Mouse (Mus musculus) liver, embryonic 16.5 days (tissue): ENCODE measurements at regions not wholly inside any gene's neighbourhood (a gene's known extent, or its start where the extent isn't known, plus 50 kb on each side); places are given as distances from the start of the nearest gene placed in this dataset.

Experiments used
- ATAC-seq: fragments of 200-750 bp; cut with Nextera tagmentation; 2 replicates; pipeline ENCODE4 v1.8.0; 2017; ENCODE audit warnings: low read depth, mild to moderate bottlenecking, moderate number of reproducible peaks, moderate library complexity
- H3K27ac ChIP-seq: fragments of 300-500 bp; sonication (generic); 2 replicates; pipeline ENCODE4 v1.5.1; 2014; ENCODE audit warnings: mild to moderate bottlenecking, low read length
- H3K27me3 ChIP-seq: fragments of 300-500 bp; sonication (generic); 2 replicates; pipeline ENCODE4 v1.6.1; 2014; ENCODE audit warnings: low read depth, low read length, mixed read lengths; ENCODE audit not compliant: control insufficient read depth, insufficient read depth
- H3K36me3 ChIP-seq: fragments of 300-500 bp; sonication (generic); 2 replicates; pipeline ENCODE4 v1.6.1; 2014; ENCODE audit warnings: mild to moderate bottlenecking; ENCODE audit not compliant: control insufficient read depth, insufficient read depth
- H3K4me1 ChIP-seq: fragments of 300-500 bp; sonication (generic); 2 replicates; pipeline ENCODE4 v1.6.1; 2014; ENCODE audit warnings: low read depth, low read length, mixed read lengths; ENCODE audit not compliant: control insufficient read depth
- H3K4me2 ChIP-seq: fragments of 300-500 bp; sonication (generic); 2 replicates; pipeline ENCODE4 v1.6.1; 2014; ENCODE audit warnings: low read depth, low read length, mixed read lengths
- H3K4me3 ChIP-seq: fragments of 300-500 bp; sonication (generic); 2 replicates; pipeline ENCODE4 v1.5.1; 2014; ENCODE audit warnings: low read depth, mild to moderate bottlenecking, low read length
- H3K9ac ChIP-seq: fragments of 300-500 bp; sonication (generic); 2 replicates; pipeline ENCODE4 v1.6.1; 2014; ENCODE audit warnings: low read depth, low read length
- H3K9me3 ChIP-seq: fragments of 300-500 bp; sonication (generic); replicated peaks from 2 replicates; pipeline ENCODE4 v1.6.1; 2016; ENCODE audit warnings: low read length; ENCODE audit not compliant: control insufficient read depth
- WGBS: fragments of 180-500 bp; shearing (Covaris S2); extraction: QIAGEN DNeasy Blood & Tissue Kit; methylation state at CpG from one replicate; pipeline ENCODE4 v1.1.7; 2014; ENCODE audit not compliant: insufficient replicate concordance; 5-methylcytosine and 5-hydroxymethylcytosine counted together

DNA sequence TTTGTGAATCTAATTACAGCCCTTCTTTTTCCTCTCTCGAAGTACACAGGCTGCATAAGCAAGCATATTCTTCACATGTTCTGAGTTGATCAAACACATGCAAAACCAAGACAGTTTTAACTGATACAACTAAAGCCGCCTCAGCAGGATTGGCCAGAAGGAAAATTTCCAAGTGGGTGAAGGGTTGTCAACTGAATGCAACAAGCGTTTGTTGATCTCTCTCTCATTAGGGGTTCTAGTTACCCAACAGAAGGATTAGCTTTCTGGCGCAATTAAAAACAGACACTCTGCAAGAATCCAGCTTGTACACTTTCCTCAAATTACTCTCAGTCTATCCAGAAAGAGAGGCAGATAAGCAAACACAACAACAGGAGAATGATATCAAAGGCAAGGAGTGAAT, 367.5 kb upstream of the Cited2 start:
- Histone ChIP-seq H3K9ac (no peak overlapping the region), H3K4me2 (no peak overlapping the region), H3K27ac (no peak overlapping the region), H3K27me3 (no peaks in the 10 kb centered on the region), H3K4me3 (no peak overlapping the region), H3K36me3 (no peaks in the 10 kb centered on the region), H3K9me3 (no peaks in the 10 kb centered on the region), H3K4me1 (no peaks in the 10 kb centered on the region)
- 48% methylated on average over 4 of the region's 4 CpGs for WGBS
- ATAC-seq: no peak

GRCm38 (mm10) chr10:17356041-17356440, 367.0 kb upstream of the Cited2 start:
- Histone ChIP-seq H3K9me3 (no peaks in the 10 kb centered on the region), H3K9ac (no peak overlapping the region), H3K36me3 (no peaks in the 10 kb centered on the region), H3K4me1 (no peaks in the 10 kb centered on the region), H3K27ac (no peak overlapping the region), H3K4me2 (no peak overlapping the region), H3K27me3 (no peaks in the 10 kb centered on the region), H3K4me3 (no peak overlapping the region)
- no peak for ATAC-seq
- WGBS: 43% methylated on average over 3 of the region's 3 CpGs

DNA sequence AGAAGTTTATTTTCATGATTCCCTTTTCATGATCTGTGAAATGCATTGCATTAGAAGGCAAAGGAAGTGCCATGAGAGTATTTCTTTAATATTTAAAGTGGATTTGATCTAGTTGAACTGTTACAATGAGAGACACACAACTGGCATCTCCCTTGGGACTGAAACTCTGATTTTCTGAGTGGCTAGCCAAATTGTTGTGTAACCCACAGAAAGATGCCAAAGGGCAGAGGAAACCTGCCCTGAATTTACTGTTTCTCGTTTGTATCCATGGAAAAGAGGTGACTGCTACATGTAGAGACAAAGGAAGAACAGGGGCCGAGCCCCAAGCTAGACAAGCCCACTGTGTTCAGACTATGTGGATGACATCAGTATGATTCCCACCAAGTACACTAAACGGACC, 360.4 kb upstream of the Cited2 start:
- no peak overlapping the region for H3K4me3 ChIP-seq
- H3K36me3 ChIP-seq: no peaks in the 10 kb centered on the region
- no peak overlapping the region for H3K27ac ChIP-seq
- 51% methylated on average over 3 of the region's 3 CpGs for WGBS
- no peak overlapping the region for H3K9ac ChIP-seq
- ATAC-seq: no peak
- no peaks in the 10 kb centered on the region for H3K4me1 ChIP-seq
- H3K9me3 ChIP-seq: no peaks in the 10 kb centered on the region
- H3K27me3 ChIP-seq: no peaks in the 10 kb centered on the region
- H3K4me2 ChIP-seq: no peak overlapping the region

DNA sequence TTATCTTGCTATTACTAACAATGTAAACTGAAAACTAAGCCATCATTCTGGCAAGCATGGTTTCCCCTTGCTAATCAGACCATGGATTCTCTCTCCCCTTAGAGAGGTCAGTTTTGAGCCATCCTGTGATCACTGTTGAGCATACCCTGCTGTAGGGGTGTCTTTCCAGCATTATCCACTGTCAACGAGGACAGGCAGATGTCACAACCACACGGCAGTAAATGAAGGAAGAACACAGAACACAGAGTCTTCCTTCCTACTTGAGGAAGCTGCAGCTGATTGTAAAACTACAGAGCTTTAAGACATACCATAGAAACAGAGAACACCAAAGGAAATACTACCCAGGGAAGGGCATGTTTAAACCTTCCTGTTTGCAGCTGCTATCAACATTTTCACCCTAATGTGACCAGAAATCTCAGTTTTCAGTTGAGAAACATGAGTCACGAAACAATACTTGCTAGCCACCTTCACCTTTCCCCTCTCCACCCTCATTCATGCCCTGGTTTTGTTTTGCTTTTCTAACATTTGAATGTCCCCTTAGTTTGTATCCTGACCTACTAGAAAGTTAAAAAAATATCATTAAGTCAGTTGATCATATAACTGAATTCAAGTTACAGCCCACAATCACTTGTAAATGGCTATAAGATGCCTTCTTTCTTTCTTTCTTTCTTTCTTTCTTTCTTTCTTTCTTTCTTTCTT, 356.8 kb upstream of the Cited2 start:
- Histone ChIP-seq H3K36me3 (no peaks in the 10 kb centered on the region), H3K9ac (no peak overlapping the region), H3K4me3 (no peak overlapping the region), H3K9me3 (no peaks in the 10 kb centered on the region), H3K27ac (no peak overlapping the region), H3K4me2 (no peak overlapping the region), H3K27me3 (no peaks in the 10 kb centered on the region), H3K4me1 (no peaks in the 10 kb centered on the region)
- WGBS: 30% methylated on average over 3 of the region's 3 CpGs
- no peak for ATAC-seq

DNA sequence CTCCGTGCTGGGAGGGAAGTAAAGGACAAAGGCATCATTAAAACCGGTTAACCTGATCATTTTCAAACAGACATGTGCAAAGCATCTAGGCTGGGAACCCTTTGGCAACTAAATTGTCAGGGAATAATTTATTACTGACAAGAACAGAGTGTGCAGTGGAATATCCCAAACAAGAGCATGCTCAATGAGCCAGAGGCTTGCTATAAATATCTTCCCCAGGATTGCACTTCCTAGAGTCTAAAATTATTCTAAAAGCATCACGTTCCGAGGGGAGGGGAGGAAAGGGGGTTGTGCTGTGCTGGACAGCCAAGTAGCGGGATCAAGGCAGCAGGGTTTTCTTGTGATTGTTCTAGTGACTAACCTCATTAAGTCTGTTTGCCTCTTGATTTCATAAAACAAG, 356.0 kb upstream of the Cited2 start:
- no peak for ATAC-seq
- WGBS: 40% methylated on average over 5 of the region's 5 CpGs
- H3K4me1 ChIP-seq: no peaks in the 10 kb centered on the region
- H3K36me3 ChIP-seq: no peaks in the 10 kb centered on the region
- no peaks in the 10 kb centered on the region for H3K9me3 ChIP-seq
- H3K27ac ChIP-seq: no peak overlapping the region
- H3K4me2 ChIP-seq: no peak overlapping the region
- no peak overlapping the region for H3K4me3 ChIP-seq
- no peak overlapping the region for H3K9ac ChIP-seq
- no peaks in the 10 kb centered on the region for H3K27me3 ChIP-seq

DNA sequence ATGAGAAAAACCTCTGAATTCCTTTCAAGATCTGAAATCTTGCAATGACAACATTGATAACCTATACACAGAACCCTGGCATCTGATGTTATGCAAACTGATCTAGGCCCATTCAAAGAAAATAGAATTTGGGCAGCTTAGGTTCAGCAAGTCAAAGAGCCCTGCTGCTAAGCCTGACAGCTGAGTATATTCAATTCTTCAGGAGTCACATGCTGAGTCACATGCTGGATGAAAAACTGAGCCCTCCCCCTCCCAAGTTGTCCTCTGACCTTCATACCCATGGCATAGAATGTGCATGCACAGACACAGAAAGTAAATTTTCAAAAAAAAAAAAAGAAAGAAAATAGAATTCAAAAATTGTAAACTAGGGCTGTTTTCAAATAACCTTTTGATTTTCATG, 355.6 kb upstream of the Cited2 start:
- Histone ChIP-seq H3K9me3 (no peaks in the 10 kb centered on the region), H3K4me3 (no peak overlapping the region), H3K9ac (no peak overlapping the region), H3K36me3 (no peaks in the 10 kb centered on the region), H3K4me2 (no peak overlapping the region), H3K27ac (no peak overlapping the region), H3K4me1 (no peaks in the 10 kb centered on the region), H3K27me3 (no peaks in the 10 kb centered on the region)
- no peak for ATAC-seq

DNA sequence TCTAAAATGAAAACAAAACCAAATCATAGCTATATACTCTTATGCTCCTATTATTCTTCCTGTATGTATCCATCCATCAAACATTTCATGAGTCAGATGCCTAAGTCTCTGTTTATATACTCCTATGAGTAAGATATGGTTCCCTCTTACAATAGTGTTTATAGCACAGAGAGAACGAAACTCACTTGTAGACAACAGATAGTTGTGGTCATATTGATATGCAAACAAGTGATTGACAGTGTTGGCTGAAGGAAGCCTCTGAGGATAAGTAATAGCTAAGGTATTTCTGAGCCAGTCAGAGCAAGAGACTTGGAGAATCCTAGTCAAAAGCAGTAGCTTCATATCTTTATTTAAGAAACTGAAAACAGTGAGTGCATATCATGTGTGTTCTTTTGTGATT, 354.4 kb upstream of the Cited2 start:
- no peaks in the 10 kb centered on the region for H3K9me3 ChIP-seq
- no peak overlapping the region for H3K27ac ChIP-seq
- H3K27me3 ChIP-seq: no peaks in the 10 kb centered on the region
- no peak for ATAC-seq
- no peak overlapping the region for H3K4me2 ChIP-seq
- H3K36me3 ChIP-seq: no peaks in the 10 kb centered on the region
- H3K4me3 ChIP-seq: no peak overlapping the region
- WGBS: 49% methylated on average over 1 of the region's 1 CpGs
- no peak overlapping the region for H3K9ac ChIP-seq
- H3K4me1 ChIP-seq: no peaks in the 10 kb centered on the region

DNA sequence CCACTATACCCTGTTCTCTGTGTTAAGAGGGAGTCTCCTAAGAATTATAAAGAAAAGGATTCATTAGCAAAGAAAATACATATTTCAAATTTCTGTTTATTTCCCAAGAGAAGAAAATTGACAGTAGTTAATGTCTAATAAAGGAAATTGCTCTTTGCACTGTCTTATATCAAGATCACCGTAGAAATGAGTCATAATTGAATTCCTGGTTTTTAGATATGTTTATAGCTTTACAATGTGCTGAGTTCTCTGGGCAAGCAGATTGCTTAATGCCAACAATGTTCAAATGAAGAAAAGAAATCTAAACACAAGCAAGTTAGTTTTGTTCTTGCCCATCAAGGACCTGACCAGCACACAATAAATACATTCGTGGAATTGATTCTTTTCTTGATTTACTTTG, 350.1 kb upstream of the Cited2 start:
- Histone ChIP-seq H3K36me3 (no peaks in the 10 kb centered on the region), H3K4me1 (no peaks in the 10 kb centered on the region), H3K4me2 (no peak overlapping the region), H3K27me3 (no peaks in the 10 kb centered on the region), H3K9ac (no peak overlapping the region), H3K4me3 (no peak overlapping the region), H3K9me3 (no peaks in the 10 kb centered on the region), H3K27ac (no peak overlapping the region)
- WGBS: 58% methylated on average over 2 of the region's 2 CpGs
- ATAC-seq: no peak

- 57% methylated on average over 2 of the region's 2 CpGs for WGBS
- H3K9me3 ChIP-seq: no peaks in the 10 kb centered on the region
- no peak overlapping the region for H3K4me3 ChIP-seq
- H3K36me3 ChIP-seq: no peaks in the 10 kb centered on the region
- H3K27ac ChIP-seq: no peak overlapping the region
- no peaks in the 10 kb centered on the region for H3K27me3 ChIP-seq
- ATAC-seq: no peak
- H3K4me1 ChIP-seq: no peaks in the 10 kb centered on the region
- no peak overlapping the region for H3K4me2 ChIP-seq
- H3K9ac ChIP-seq: no peak overlapping the region
Observed at GRCm38 (mm10) chr10:17374047-17374446, 349.0 kb upstream of the Cited2 start.
